Mouse (Mus musculus) retina, postnatal 7 days (tissue): ENCODE data around the gene H2bfm.
"Not testable (repeated sequence)": the region's sequence is repeated elsewhere in the genome, so short reads cannot be mapped to it uniquely, and the experiment has no call there.

Experiments used
- DNase-seq: peaks from one replicate; pipeline ENCODE4 v3.0.0-alpha.2; 2012; ENCODE audit warnings: low read depth, low spot score

H2bfm gene

DNA sequence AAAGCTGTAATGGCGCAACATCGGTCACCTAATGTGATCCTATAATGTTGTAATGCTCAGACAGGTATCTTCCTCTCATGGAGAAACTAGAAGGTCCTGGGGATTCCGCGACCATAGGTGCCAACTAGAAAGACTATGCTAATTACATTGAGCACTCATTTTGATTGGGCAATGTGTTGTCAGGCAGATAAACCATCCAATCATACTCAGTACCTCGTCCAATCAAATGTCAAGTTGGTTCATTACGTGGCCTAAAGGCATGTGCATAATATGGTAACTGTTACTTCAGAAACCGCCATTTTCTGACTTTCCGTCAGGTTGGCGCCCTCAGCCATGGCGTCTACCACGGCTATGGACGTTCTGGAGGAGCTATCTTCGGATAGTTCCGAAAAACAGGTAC lies at the start of gene H2bfm:
Gene H2bfm, plus strand, starts transcription at position 295 of the 400 bp plus-strand sequence.
- DNase-seq: no peak

DNA sequence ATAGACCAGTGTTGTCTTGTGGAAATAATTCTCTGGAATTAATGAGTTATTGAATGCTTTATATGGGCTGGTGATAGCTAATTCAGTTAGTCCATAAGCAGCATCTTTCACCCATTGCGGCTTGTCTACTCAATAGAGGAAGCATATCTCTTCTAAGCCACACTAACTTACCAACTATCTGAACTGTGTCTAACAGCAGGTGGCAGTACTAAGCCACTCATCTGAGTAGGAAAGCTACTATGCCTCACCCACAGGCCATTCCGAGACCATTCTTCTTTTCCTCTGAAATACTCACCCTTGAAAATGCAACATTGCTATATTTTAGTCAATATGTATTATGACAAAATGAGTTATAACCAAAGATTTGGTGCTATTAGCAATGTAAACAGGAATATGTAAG lies 31.4 kb upstream of the H2bfm start:
- DNase-seq: peak; percentile 9

DNA sequence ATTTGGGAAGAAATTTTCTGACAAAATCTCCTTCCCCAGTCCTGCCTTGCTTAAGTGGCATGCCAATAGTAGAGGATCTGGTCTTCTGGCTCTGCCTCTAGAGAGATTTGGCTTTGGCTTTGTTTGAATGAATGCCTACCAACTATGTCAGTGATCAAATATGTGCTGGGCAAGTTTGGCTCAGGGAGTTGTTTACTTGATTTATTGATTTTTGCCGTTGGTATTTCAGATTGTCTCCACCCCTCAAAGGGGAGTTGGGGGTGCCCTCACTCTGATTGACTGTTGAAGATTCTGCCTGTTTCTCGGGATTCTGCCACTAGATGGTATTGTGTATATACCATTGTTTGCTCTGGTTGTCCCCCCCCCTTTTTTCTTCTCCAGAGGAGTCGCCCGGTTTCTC lies 22.8 kb upstream of the H2bfm start:
- DNase-seq: no peak

DNA sequence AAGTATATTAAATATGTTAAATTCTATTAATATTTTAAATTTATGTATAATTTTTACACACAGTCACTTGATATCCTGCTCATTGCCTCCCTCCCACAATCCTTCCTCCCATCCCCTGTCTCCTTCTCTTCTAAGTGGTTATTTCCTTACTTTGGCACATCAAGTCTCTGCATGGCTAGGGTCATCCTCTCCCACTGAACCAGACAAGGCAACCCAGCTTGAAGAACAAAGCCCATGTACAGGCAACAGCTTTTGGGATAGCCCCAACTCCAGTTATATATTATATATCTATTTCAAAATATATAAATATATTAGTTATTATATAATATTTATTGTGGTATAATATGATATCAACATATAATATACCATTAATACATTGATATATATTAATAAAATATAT lies 1.3 kb upstream of the H2bfm start:
- no peak for DNase-seq

DNA sequence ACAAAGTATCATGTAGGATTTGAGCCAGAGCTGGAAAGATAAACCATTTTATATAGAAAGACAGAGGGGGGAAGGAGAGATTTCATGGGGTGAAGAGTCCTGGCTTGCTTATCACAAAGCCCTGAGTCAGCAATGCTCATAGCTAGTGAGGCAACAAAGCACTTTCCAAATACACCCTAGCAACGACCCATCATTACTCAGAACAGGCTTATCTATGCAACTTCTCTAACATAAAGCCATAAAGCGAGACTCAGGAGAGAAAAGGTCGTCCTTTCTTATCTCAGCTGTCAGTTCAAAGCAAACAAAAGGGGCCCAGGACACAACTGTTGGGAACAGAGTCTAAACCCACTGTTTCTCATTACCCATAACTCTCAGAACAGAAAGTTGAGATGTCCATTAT lies 10.9 kb downstream of the H2bfm start:
- DNase-seq: no peak

DNA sequence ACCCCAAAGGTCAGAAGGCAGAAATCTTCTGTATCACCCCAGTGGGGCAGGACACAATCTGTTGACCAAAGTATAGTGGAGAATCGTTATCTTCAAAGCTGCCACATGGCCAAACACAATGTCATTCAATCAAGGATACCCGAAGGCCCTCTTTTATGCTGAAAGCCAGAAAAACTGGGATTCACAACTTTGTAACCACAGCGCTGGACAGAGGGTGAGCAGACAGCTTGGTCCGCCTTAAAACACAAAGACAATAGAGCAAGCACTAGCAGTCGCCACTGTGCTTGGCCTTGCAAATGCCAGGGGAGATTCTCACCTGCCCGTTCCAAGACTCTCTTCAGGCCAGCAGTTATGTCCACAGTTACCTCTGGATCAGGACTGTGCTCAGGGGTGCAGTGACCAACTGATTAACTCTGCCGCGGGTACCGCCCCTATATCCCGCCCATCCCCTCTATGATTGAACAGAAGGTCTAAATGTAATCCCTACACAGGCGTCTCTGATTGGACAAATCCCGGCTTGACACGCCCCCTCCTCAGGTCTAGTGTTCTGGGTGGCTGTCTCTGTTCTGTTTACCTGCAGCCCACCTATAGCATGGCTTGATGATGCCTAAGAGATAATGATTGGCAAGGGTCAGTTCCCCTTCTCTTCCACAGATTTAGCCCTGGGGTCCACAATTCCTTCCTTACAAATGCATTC lies 30.6 kb downstream of the H2bfm start:
- peak; percentile 56 for DNase-seq

DNA sequence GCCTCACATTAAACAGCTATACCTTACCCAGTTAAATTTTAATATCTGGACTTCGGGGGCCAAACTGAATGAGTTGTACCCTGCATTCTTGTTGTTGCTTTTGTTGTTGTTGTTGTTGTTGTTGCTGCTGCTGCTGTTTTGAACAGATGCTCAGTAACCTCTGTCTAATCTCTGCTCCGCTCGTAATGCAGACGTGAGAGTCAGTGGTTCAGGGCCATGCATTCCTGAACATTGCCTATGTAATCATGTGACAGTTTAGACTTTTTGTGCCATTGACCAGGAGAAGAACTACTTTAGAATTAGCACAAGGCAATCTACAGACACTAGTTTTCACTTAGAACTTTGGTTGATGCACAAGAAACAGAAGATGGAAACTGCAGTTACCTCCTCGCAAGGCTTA lies 31.2 kb downstream of the H2bfm start:
- DNase-seq: not testable (repeated sequence)

DNA sequence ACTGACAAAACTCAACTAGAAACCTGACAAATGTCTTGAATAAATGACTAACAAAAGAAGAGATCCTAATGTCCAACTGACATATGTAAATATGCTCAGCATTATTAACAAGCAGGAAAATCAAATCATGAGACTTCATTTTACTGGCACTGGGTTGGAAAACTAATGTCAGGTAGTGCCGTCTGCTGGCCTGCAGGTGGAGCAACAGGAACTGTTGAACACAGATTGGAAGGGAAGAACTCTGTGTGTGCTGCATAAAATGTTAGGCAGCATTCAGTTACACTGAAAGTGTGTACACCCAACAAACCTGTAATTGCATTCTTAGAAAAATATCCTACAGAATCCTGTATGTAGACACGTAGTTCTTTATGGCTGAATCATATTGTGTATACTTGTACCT lies 32.6 kb downstream of the H2bfm start:
- no peak for DNase-seq

DNA sequence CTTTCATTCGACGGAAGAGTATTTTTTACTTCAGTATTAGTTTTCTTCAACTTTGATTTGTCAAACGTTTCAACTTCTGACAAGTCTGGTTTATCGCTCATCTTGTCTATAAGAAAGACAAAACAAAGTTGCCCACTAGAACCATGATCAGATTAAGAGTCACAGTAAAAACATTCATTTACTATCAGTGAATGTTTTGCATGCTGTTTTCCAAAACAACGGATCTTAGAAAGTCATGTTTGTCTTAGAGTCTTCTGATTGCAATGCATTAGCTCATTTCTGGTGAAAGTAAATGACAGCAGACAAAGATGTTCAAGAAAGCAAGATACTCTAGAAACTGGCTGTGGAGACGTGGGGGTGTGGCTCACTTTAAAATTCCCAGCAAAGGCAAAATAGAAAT lies 48.3 kb downstream of the H2bfm start, which contains the start of gene Tmsb15b2:
Gene Tmsb15b2, minus strand, starts transcription at position 101 of the 400 bp plus-strand sequence.
- DNase-seq: not testable (repeated sequence)

DNA sequence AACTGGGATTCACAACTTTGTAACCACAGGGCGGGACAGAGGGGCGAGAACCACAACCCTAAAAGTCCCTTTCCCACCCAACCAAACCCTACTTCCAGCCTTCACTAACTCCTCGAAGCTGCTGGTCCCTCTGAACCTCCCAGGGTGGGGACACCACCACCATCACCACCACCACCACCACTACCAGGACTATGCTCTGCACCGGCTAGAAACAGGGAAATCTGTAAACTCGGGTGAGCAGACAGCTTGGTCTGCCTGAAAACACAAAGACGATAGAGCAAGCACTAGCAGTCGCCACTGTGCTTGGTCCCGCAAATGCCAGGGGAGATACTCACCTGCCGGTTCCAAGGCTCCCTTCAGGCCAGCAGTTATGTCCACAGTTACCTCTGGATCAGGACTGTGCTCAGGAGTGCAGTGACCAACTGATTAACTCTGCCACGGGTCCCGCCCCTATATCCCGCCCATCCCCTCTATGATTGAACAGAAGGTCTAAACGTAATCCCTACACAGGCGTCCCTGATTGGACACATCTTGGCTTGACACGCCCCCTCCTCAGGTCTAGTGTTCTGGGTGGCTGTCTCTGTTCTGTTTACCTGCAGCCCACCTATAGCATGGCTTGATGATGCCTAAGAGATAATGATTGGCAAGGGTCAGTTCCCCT lies 49.4 kb downstream of the H2bfm start, which contains the start of the genes Tmsb15l and Tmsb15b1:
Gene Tmsb15l, minus strand, starts transcription at position 446 of the 661 bp plus-strand sequence.
Gene Tmsb15b1, minus strand, starts transcription at position 451 of the 661 bp plus-strand sequence.
- peak; percentile 67 for DNase-seq
